Mouse (Mus musculus): ENCODE measurements around the gene Zfp92. TPM values are rescaled to one million over a fixed set of nuclear protein-coding genes. Genes with fewer than 3 reads are reported as not detected.

Gene Zfp92
- polyA plus RNA-seq (2021; fragmentation: Nextera tagmentation) = 0.55 and 0.64 TPM in 2 replicates
- long read RNA-seq, experiment 1, full-length matches to known transcripts = 3 of 5 reads
- long read RNA-seq, experiment 1, partial matches to known transcripts = 0 of 5 reads
- long read RNA-seq, experiment 1, other reads (novel, unspliced or antisense) = 2 of 5 reads
- long read RNA-seq, experiment 2, partial matches to known transcripts = 0 of 1 reads
- long read RNA-seq, experiment 2, other reads (novel, unspliced or antisense) = 1 of 1 reads

DNA sequence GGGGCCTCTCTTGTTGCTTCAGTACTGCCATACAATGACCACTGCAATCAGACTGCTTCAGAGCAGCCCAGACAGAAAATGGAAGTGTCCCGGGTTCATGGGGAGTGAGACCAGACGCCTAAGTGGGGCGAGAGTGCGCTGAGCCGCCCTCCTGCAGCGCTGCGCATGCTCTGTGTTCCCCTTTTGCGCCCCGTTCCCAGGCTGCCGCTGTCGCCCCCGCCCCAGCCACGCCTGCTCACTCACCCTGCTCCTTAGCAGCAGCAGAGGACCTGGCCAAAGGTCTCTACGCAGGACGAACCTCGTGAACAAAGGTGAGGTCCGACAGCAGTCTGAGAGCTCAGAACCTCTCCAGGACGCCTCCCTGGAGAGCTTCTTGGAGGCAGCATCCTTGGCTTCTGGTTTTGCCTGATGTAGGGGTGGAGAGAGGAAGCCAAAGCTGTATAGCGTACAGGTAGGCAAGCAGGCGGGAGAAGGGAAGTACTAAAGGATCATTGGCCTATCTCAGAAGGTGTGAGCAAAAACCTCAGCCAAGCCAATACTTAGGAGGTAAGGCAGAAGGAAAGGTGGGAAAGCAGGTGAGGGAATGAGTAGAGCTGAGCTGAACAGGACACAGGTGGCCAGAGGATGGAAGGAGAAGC, at the start of gene Zfp92:
Gene Zfp92, plus strand, starts transcription at position 217 of the 638 bp plus-strand sequence.

DNA sequence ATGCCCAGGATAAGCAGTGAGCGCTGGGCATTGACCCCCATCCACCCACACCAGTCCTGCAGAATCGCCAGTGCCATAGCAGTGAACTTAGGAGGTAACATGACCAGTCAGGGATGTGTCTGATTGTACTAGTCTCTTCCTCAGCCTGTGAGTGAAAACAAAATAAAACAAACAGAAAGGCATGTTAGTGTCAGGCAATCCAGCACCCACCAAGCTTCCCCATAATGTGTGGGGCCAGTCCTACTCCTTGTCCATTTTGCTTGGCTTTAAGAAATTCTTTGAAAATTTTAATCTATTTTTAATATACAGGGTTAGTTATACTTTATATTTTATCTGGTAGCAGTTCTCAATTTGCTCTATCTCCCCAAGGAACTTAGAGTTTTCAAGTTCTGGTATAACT, 12.3 kb upstream of the Zfp92 start, which contains the start of gene Gm18336:
Gene Gm18336, minus strand, starts transcription at position 101 of the 400 bp plus-strand sequence.

DNA sequence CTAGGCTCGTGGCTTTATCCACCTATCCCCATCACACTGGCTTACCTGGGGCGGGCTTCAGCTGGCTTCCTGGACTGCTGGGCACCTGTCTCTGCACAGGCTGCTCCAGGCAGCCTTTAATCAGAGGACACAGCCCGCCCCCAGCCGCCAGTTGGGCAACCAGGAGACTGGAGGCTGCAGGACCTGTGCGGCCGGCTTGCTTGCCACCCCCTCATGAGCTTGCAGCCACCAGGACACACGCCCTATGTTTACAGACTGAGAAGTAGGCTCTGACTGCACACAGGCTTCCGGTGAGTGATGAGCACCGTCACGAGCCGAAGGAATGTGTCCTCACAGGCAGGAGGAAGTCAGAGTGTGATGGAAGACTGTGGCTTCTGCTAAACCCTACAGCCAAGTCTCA, 24.4 kb downstream of the Zfp92 start, which contains the start of gene Trex2:
Gene Trex2, minus strand, starts transcription at position 93 of the 400 bp plus-strand sequence.

DNA sequence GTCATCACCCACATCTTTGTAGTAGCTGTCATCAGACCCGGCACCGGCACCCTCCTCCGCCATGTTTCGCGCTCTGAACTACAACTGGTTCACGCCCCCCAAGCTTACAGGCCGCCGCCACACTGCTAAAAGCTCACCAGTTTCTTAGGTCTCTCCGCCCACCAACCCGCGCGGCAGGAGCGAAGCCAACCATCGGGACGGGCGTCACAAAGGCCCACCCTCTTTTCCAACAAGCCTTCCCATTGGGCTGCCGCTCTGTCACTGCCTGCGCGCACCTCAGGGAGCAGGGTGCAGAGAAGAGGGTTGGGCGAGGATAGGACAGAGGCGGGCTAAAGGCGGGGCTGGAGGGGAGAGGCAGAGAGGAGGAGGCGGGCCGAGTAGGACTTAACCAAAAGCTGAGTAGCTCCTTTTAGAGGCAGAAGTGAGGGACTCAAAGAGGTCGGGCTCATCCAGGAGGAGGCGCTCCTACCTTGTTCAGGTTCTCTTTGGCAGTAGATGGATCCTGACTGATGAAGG, 48.0 kb downstream of the Zfp92 start, which contains the start of gene Haus7:
Gene Haus7, minus strand, starts transcription at position 168 of the 516 bp plus-strand sequence.

Other genes with a start within 250 kb of the Zfp92 start
- gene Spin2d, start 234.1 kb upstream of the Zfp92 start, polyA plus RNA-seq (2021; fragmentation: Nextera tagmentation) = not detected in 2 replicates
- 1.3 and 3.3 TPM in 2 replicates for gene Xlr3b, start 218.9 kb upstream of the Zfp92 start, polyA plus RNA-seq (2021; fragmentation: Nextera tagmentation)
- gene Xlr4b, start 196.8 kb upstream of the Zfp92 start, polyA plus RNA-seq (2021; fragmentation: Nextera tagmentation) = 0.48 TPM in 1 of 2 replicates, not detected in the other
- 16.8 and 21.8 TPM in 2 replicates for gene F8a, start 182.8 kb upstream of the Zfp92 start, polyA plus RNA-seq (2021; fragmentation: Nextera tagmentation)
- gene Xlr4c, start 168.0 kb upstream of the Zfp92 start, polyA plus RNA-seq (2021; fragmentation: Nextera tagmentation) = not detected in 2 replicates
- not detected in 2 replicates for gene Xlr3c, start 145.7 kb upstream of the Zfp92 start, polyA plus RNA-seq (2021; fragmentation: Nextera tagmentation)
- gene Xlr5a, start 118.1 kb upstream of the Zfp92 start, polyA plus RNA-seq (2021; fragmentation: Nextera tagmentation) = 0.31 TPM in 1 of 2 replicates, not detected in the other
- 0.20 TPM in 1 of 2 replicates, not detected in the other for gene Xlr5c, start 118.1 kb upstream of the Zfp92 start, polyA plus RNA-seq (2021; fragmentation: Nextera tagmentation)
- not detected in 2 replicates for gene Gm45015, start 74.3 kb upstream of the Zfp92 start, polyA plus RNA-seq (2021; fragmentation: Nextera tagmentation)
- 3.4 and 3.9 TPM in 2 replicates for gene Zfp275, start 68.5 kb upstream of the Zfp92 start, polyA plus RNA-seq (2021; fragmentation: Nextera tagmentation)
- not detected in 2 replicates for gene Gm18336, start 12.4 kb upstream of the Zfp92 start, polyA plus RNA-seq (2021; fragmentation: Nextera tagmentation)
- gene Trex2, start 24.2 kb downstream of the Zfp92 start, polyA plus RNA-seq (2021; fragmentation: Nextera tagmentation) = not detected in 2 replicates
- gene Haus7, start 47.9 kb downstream of the Zfp92 start, polyA plus RNA-seq (2021; fragmentation: Nextera tagmentation) = 13.6 and 16.0 TPM in 2 replicates
- gene Bgn, start 72.5 kb downstream of the Zfp92 start, polyA plus RNA-seq (2021; fragmentation: Nextera tagmentation) = 13.0 and 24.0 TPM in 2 replicates
- 12.5 and 14.4 TPM in 2 replicates for gene Atp2b3, start 92.0 kb downstream of the Zfp92 start, polyA plus RNA-seq (2021; fragmentation: Nextera tagmentation)
- 0.13 and 0.20 TPM in 2 replicates for gene Dusp9, start 228.3 kb downstream of the Zfp92 start, polyA plus RNA-seq (2021; fragmentation: Nextera tagmentation)
- gene Pnck, start 249.0 kb downstream of the Zfp92 start, polyA plus RNA-seq (2021; fragmentation: Nextera tagmentation) = 59.8 and 87.0 TPM in 2 replicates

All from left cerebral cortex, adult 6 months (tissue).